Mouse (Mus musculus) CD4-positive, CD25-positive, alpha-beta regulatory T cell, adult 2 months (primary cell): ENCODE data around the gene Cnr2.

Source experiments
- DNase-seq: peaks from one replicate; pipeline ENCODE4 v3.0.0-alpha.2; 2012; ENCODE audit warnings: low read depth, low spot score

Gene Cnr2

GRCm38 (mm10) chr4:135964426-135964825 is 69.2 kb downstream of the Cnr2 start:
- peak; percentile 53 for DNase-seq

- no peak for DNase-seq
Measured at GRCm38 (mm10) chr4:135965113-135965512, 69.9 kb downstream of the Cnr2 start.

GRCm38 (mm10) chr4:135966283-135966682 is 71.1 kb downstream of the Cnr2 start:
- no peak for DNase-seq

- DNase-seq = no peak
Measured at GRCm38 (mm10) chr4:135967086-135967760, 72.0 kb downstream of the Cnr2 start.

GRCm38 (mm10) chr4:135968271-135968869 is 73.2 kb downstream of the Cnr2 start:
- DNase-seq = no peak

- no peak for DNase-seq
Measured at GRCm38 (mm10) chr4:135969070-135969750, 74.0 kb downstream of the Cnr2 start.
